Mouse (Mus musculus): ENCODE data around the gene Fancf. TPM values are rescaled to one million over a fixed set of nuclear protein-coding genes. Genes with fewer than 3 reads are reported as not detected.
A peak's percentile ranks its signal among the peaks of the same experiment; 100 is the strongest.

Fancf gene
- total RNA-seq, 2 experiments from 2014 or later = 2.8 to 3.8 TPM

DNA sequence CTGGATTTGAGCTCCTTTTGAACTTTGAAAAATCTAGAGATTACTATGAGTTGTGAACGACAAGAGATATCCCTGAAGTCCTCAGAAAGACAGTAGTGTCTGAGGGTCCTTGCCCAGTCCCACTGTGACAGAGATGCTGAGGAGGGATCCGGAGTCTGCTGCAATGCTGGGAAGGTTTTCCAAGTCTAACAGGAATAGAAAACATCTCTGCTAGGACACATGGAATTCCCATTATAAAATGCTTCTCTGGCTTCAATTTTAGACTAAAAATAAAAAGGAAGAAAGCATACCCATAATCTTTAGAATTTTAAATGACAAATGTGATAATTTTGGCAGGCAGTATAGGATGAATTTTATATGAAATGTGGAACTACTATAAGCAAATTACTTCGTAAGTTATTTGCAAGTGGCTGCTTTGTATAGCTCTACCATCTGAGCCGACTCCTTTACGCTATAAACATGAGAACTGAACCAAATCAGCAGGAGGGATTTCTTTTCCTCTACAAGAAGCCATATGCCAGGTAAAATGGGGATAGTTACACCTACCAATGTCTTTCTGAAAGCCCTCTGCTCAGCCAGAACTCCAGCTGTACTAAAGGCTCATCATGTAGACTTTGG is 10.1 kb downstream of the Fancf start:
- intact Hi-C loops (cut with DNase I) = no loop called here
- DNase-seq = no peak

DNA sequence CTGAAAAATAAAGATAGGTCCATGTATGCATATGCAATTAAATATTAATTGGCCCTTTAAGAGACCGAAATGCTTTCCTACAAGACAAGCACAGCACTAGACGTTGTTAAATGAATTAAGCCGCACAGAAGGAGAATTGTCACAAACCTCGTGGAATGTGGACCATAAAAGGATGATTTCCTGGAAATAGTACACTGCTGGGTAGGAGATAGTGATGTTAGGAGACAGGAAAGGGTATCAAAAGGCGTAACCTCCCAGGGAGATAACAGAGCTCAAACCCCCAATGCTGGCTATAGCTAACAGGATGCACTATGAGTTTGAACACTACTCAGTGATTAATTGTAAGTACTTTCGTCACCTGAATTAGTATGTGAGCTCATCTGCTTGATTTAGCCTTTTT is 11.2 kb downstream of the Fancf start:
- no peak for DNase-seq
- intact Hi-C loops (cut with DNase I) = no loop called here

GRCm38 (mm10) chr7:51840515-51840914 is 21.6 kb downstream of the Fancf start:
- DNase-seq = no peak
- intact Hi-C loops (cut with DNase I) = no loop called here

GRCm38 (mm10) chr7:51831917-51832316 is 30.1 kb downstream of the Fancf start:
- intact Hi-C loops (cut with DNase I) = loop anchor here (10.0 kb wide), 1 partner anchor 143 kb away; no protein-coding TSS in a partner anchor
- DNase-seq = peak; percentile 37 to 38

GRCm38 (mm10) chr7:51823562-51824338 is 38.3 kb downstream of the Fancf start:
- DNase-seq = no peak
- intact Hi-C loops (cut with DNase I) = no loop called here

- DNase-seq = no peak
- intact Hi-C loops (cut with DNase I) = no loop called here
Measured at GRCm38 (mm10) chr7:51821467-51821866, 40.6 kb downstream of the Fancf start.

DNA sequence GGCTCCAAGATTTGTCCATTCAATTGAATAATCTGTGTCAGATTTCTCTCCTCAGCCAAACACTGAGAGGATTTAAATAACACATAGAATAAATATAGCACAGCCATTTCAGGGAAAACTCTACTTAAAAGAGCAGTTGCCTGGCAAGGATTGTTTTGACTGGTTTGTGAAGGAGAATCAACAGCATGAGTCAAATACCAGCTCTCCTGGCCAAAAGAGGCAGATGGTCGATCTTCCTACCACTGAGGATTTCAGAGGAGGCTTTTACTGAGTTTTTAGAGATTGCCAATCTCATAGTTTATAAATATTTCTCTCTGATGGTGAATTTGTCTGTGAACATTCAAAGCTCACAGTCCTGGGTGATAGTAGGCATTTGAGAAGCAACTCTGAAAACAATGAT is 42.2 kb downstream of the Fancf start:
- no peak for DNase-seq
- intact Hi-C loops (cut with DNase I) = loop anchor here (5.0 kb wide), 1 partner anchor 198 kb away; the partner anchor contains the start of gene Slc17a6

GRCm38 (mm10) chr7:51818251-51818974 is 43.7 kb downstream of the Fancf start:
- DNase-seq = no peak
- intact Hi-C loops (cut with DNase I) = loop anchor here (5.0 kb wide), 1 partner anchor 196 kb away; the partner anchor contains the start of gene Slc17a6

- DNase-seq = no peak
- intact Hi-C loops (cut with DNase I) = loop anchor here (5.0 kb wide), 1 partner anchor 194 kb away; the partner anchor contains the start of gene Slc17a6
Measured at GRCm38 (mm10) chr7:51816283-51816839, 45.7 kb downstream of the Fancf start.

DNA sequence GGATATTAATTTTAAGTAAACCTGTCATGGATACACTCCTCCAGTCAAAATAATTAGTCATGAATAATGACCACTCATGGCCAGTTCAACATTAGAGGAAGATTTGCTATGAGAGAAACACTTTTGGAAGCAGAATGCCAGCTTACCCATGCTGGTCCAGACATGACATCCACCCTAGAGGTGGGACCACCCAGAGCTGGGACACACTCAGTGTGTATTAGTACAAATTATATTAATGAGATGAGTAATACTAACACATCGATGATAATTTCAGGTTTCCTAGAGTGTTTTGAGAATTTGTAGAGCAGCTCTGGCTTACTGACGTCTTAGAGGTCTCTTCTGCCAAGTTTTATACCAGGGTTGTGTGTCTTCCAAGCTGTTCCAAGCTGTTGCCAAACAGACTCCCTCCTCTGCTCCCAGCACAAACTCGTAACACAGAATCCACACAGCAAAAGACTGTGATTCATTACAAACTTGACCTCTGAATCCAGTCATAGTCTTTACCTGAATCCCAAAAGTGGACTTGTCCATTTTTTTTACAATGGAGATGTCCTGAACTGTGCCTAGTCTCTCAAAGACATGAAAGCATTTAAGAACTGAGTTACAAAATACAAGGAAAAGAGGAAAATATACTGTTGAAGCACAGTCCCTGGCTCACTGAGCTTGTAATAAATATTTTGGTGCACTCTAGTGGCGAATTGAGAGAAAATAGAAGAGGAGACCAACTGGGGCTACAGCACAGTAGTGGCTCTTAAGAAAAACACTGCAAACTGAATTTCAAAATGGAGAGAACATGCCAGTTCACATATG is 46.4 kb downstream of the Fancf start:
- DNase-seq = no peak
- intact Hi-C loops (cut with DNase I) = loop anchor here (5.0 kb wide), 1 partner anchor 193 kb away; the partner anchor contains the start of gene Slc17a6

Other genes starting within 250 kb of the Fancf start
- gene Slc17a6, start 240.3 kb downstream of the Fancf start, total RNA-seq (2021) = not detected
- 10 to 100 TPM; 11.7 to 15.3 TPM for gene Gas2, start 252 bp downstream of the Fancf start, total RNA-seq (2021)
- 10 to 100 TPM; 11.9 to 12.2 TPM for gene Svip, start 143.8 kb upstream of the Fancf start, total RNA-seq (2021)
- not detected for gene 1700015G11Rik, start 153.5 kb upstream of the Fancf start, total RNA-seq (2021)